Mouse (Mus musculus) 416B (cell line): ENCODE data around the gene Sbf2.
A peak's percentile ranks its signal among the peaks of the same experiment; 100 is the strongest.

ENCODE experiments used
- DNase-seq: peaks from one replicate; pipeline ENCODE4 v3.0.0; 2011; ENCODE audit warnings: low read depth

Gene Sbf2

GRCm38 (mm10) chr7:110388889-110389288, 225.8 kb downstream of the Sbf2 start:
- DNase-seq = peak; percentile 5

- no peak for DNase-seq
Observed at GRCm38 (mm10) chr7:110387565-110387964, 227.2 kb downstream of the Sbf2 start.

GRCm38 (mm10) chr7:110385482-110385881, 229.2 kb downstream of the Sbf2 start:
- no peak for DNase-seq

- peak; percentile 15 for DNase-seq
Observed at GRCm38 (mm10) chr7:110384343-110384742, 230.4 kb downstream of the Sbf2 start.

- no peak for DNase-seq
Observed at GRCm38 (mm10) chr7:110381625-110382024, 233.1 kb downstream of the Sbf2 start.

GRCm38 (mm10) chr7:110379335-110379914, 235.3 kb downstream of the Sbf2 start:
- DNase-seq = peak; percentile 10

- DNase-seq = no peak
Observed at GRCm38 (mm10) chr7:110372529-110372928, 242.2 kb downstream of the Sbf2 start.

- no peak for DNase-seq
Observed at GRCm38 (mm10) chr7:110362005-110362404, 252.7 kb downstream of the Sbf2 start.

- DNase-seq = no peak
Observed at GRCm38 (mm10) chr7:110361516-110361915, 253.2 kb downstream of the Sbf2 start.

- DNase-seq = no peak
Observed at GRCm38 (mm10) chr7:110359391-110359790, 255.3 kb downstream of the Sbf2 start.

- no peak for DNase-seq
Observed at GRCm38 (mm10) chr7:110353971-110354370, 260.8 kb downstream of the Sbf2 start.

- DNase-seq = no peak
Observed at GRCm38 (mm10) chr7:110347250-110347649, 267.5 kb downstream of the Sbf2 start.

- peak; percentile 57 for DNase-seq
Observed at GRCm38 (mm10) chr7:110337601-110338000, 277.1 kb downstream of the Sbf2 start.

GRCm38 (mm10) chr7:110325381-110326110, 289.2 kb downstream of the Sbf2 start:
- no peak for DNase-seq

GRCm38 (mm10) chr7:110324852-110325251, 289.9 kb downstream of the Sbf2 start:
- DNase-seq = no peak

- no peak for DNase-seq
Observed at GRCm38 (mm10) chr7:110321106-110321505, 293.6 kb downstream of the Sbf2 start.

GRCm38 (mm10) chr7:110318971-110319519, 295.7 kb downstream of the Sbf2 start:
- peak; percentile 11 for DNase-seq

GRCm38 (mm10) chr7:110317412-110317811, 297.3 kb downstream of the Sbf2 start:
- no peak for DNase-seq

- DNase-seq = no peak
Observed at GRCm38 (mm10) chr7:110315352-110315751, 299.4 kb downstream of the Sbf2 start.

- DNase-seq = no peak
Observed at GRCm38 (mm10) chr7:110314401-110314890, 300.3 kb downstream of the Sbf2 start.

GRCm38 (mm10) chr7:110313392-110314055, 301.2 kb downstream of the Sbf2 start:
- DNase-seq = peak; percentile 87

GRCm38 (mm10) chr7:110309246-110309645, 305.5 kb downstream of the Sbf2 start:
- DNase-seq = no peak

- no peak for DNase-seq
Observed at GRCm38 (mm10) chr7:110307741-110308140, 307.0 kb downstream of the Sbf2 start.
